15 mouse cellular contexts compared by ENCODE assay signal in the genomic region with DNA sequence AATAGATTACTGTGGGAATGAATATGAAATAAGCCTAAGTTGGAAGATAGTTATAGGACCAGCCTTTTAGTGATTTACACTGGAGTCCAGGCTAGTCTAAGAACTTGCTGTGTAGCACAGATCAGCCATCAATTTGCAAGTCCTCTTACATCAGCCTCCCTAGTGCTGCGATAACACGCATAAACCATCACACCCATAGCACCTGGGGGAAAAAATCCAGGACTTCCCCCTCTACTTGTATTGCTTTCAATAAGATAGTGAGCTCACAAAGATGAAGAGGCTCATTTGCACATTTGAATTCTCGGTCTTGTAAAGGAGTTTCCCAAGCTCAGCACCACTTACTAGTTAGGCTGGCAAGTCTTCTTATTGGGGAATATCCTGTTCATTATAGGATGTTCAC.
"Had no signal": no experiment of that assay in that cellular context is flagged by ENCODE, and none has a peak within 500 bp of the region (broad histone marks: within the 10 kb centered on the region; RNA-seq: fewer than 3 reads in every experiment).

No protein-coding gene starts in this region.

- H3K27ac ChIP-seq: neural tube, embryonic 15.5 days; stomach, embryonic 15.5 days; stomach, postnatal 0 days had no signal

- DNase-seq: retina, postnatal 1 day; right cerebral cortex, adult 18-20 months; right cerebral cortex, postnatal 14 days; right cerebral cortex, postnatal 25 days; right cerebral cortex, postnatal 4 days; spleen, adult 18-20 months; thymus, adult 18-20 months; thymus, adult 2 months; thymus, postnatal 14 days; thymus, postnatal 25 days; thymus, postnatal 36 days; thymus, postnatal 4 days had no signal

- H3K9me3 ChIP-seq: neural tube, embryonic 15.5 days; stomach, embryonic 15.5 days had no signal

- H3K4me3 ChIP-seq: neural tube, embryonic 15.5 days; stomach, embryonic 15.5 days had no signal

- H3K4me2 ChIP-seq: neural tube, embryonic 15.5 days; stomach, embryonic 15.5 days had no signal

- H3K27me3 ChIP-seq: neural tube, embryonic 15.5 days; stomach, embryonic 15.5 days had no signal

- H3K36me3 ChIP-seq: neural tube, embryonic 15.5 days; stomach, embryonic 15.5 days had no signal

- H3K9ac ChIP-seq: neural tube, embryonic 15.5 days; stomach, embryonic 15.5 days had no signal
